Mouse (Mus musculus) neural tube, embryonic 14.5 days (tissue): ENCODE data around the gene Ahnak2. TPM values are rescaled to one million over a fixed set of nuclear protein-coding genes. Genes with fewer than 3 reads are reported as not detected.

ENCODE experiments used
- ATAC-seq: fragments of 200-750 bp; cut with Nextera tagmentation; 2 replicates; pipeline ENCODE4 v1.8.0; 2017; ENCODE audit warnings: low read depth, mild to moderate bottlenecking, moderate TSS enrichment, moderate library complexity
- H3K27ac ChIP-seq: fragments of 300-500 bp; sonication (generic); 2 replicates; pipeline ENCODE4 v1.5.1; 2014; ENCODE audit warnings: low read depth, mild to moderate bottlenecking, control low read depth, low read length, moderate library complexity, mixed read lengths
- H3K27me3 ChIP-seq: fragments of 300-500 bp; sonication (generic); 2 replicates; pipeline ENCODE4 v1.6.1; 2014; ENCODE audit warnings: low read length; ENCODE audit not compliant: control insufficient read depth, insufficient read depth
- H3K36me3 ChIP-seq: fragments of 300-500 bp; sonication (generic); 2 replicates; pipeline ENCODE4 v1.6.1; 2014; ENCODE audit warnings: low read length, mixed read lengths; ENCODE audit not compliant: control insufficient read depth, insufficient read depth
- H3K4me1 ChIP-seq: fragments of 300-500 bp; sonication (generic); 2 replicates; pipeline ENCODE4 v1.6.1; 2014; ENCODE audit warnings: low read length; ENCODE audit not compliant: control insufficient read depth, insufficient read depth
- H3K4me2 ChIP-seq: fragments of 300-500 bp; sonication (generic); 2 replicates; pipeline ENCODE4 v1.6.1; 2014; ENCODE audit warnings: mild to moderate bottlenecking, low read depth, low read length, control low read depth
- H3K4me3 ChIP-seq: fragments of 300-500 bp; sonication (generic); 2 replicates; pipeline ENCODE4 v1.5.1; 2014; ENCODE audit warnings: low read depth, low read length, control low read depth, mixed read lengths
- H3K9ac ChIP-seq: fragments of 300-500 bp; sonication (generic); replicated peaks from 2 replicates; pipeline ENCODE4 v1.6.1; 2014; ENCODE audit warnings: low read depth, mild to moderate bottlenecking, control low read depth, low read length, mixed read lengths
- H3K9me3 ChIP-seq: fragments of 300-500 bp; sonication (generic); 2 replicates; pipeline ENCODE4 v1.6.1; 2016; ENCODE audit warnings: low read length; ENCODE audit not compliant: control insufficient read depth
- WGBS: fragments of 180-500 bp; shearing (Covaris S2); extraction: QIAGEN DNeasy Blood & Tissue Kit; methylation state at CpG from one replicate; pipeline ENCODE4 v1.1.7; 2014; 5-methylcytosine and 5-hydroxymethylcytosine counted together
- polyA plus RNA-seq: library from polyadenylated mRNA; unstranded; fragments of >200 nt; fragmentation: Nextera tagmentation; extraction: Ambion mirVana; gene quantifications from 2 replicates; pipeline ENCODE4 v1.2.1, GENCODE M21; 2014

Gene Ahnak2
- polyA plus RNA-seq, 1 experiment from 2014 or later: 3.1 TPM

GRCm38 (mm10) chr12:112770396-112770795 is 32.1 kb downstream of the Ahnak2 start:
- Histone ChIP-seq H3K4me2 (no peak overlapping the region), H3K4me3 (no peak overlapping the region), H3K4me1 (no peaks in the 10 kb centered on the region), H3K9me3 (peaks cover 2% of the 10 kb centered on the region; the same call in 1 of the 2 replicates), H3K27me3 (no peaks in the 10 kb centered on the region), H3K36me3 (no peaks in the 10 kb centered on the region), H3K9ac (no peak overlapping the region), H3K27ac (no peak overlapping the region)
- no peak for ATAC-seq
- WGBS: 73% methylated on average over 4 of the region's 4 CpGs

GRCm38 (mm10) chr12:112769751-112770150 is 32.7 kb downstream of the Ahnak2 start:
- no peaks in the 10 kb centered on the region for H3K4me1 ChIP-seq
- H3K4me2 ChIP-seq: no peak overlapping the region
- 71% methylated on average over 2 of the region's 2 CpGs for WGBS
- H3K27me3 ChIP-seq: no peaks in the 10 kb centered on the region
- ATAC-seq: no peak
- no peak overlapping the region for H3K27ac ChIP-seq
- no peaks in the 10 kb centered on the region for H3K36me3 ChIP-seq
- H3K9me3 ChIP-seq: no peaks in the 10 kb centered on the region
- no peak overlapping the region for H3K9ac ChIP-seq
- H3K4me3 ChIP-seq: no peak overlapping the region

GRCm38 (mm10) chr12:112769031-112769430 is 33.4 kb downstream of the Ahnak2 start:
- ATAC-seq: no peak
- H3K4me2 ChIP-seq: no peak overlapping the region
- 90% methylated on average over 6 of the region's 6 CpGs for WGBS
- H3K36me3 ChIP-seq: no peaks in the 10 kb centered on the region
- H3K27me3 ChIP-seq: no peaks in the 10 kb centered on the region
- no peaks in the 10 kb centered on the region for H3K9me3 ChIP-seq
- no peak overlapping the region for H3K9ac ChIP-seq
- no peak overlapping the region for H3K4me3 ChIP-seq
- no peak overlapping the region for H3K27ac ChIP-seq
- no peaks in the 10 kb centered on the region for H3K4me1 ChIP-seq

GRCm38 (mm10) chr12:112768166-112768565 is 34.3 kb downstream of the Ahnak2 start:
- Histone ChIP-seq H3K27me3 (no peaks in the 10 kb centered on the region), H3K9ac (no peak overlapping the region), H3K9me3 (no peaks in the 10 kb centered on the region), H3K4me2 (no peak overlapping the region), H3K27ac (no peak overlapping the region), H3K36me3 (no peaks in the 10 kb centered on the region), H3K4me3 (no peak overlapping the region), H3K4me1 (no peaks in the 10 kb centered on the region)
- ATAC-seq: no peak
- WGBS: 94% methylated on average over 8 of the region's 8 CpGs

- 92% methylated on average over 16 of the region's 16 CpGs for WGBS
- Histone ChIP-seq H3K4me3 (no peak overlapping the region), H3K9ac (no peak overlapping the region), H3K36me3 (no peaks in the 10 kb centered on the region), H3K4me2 (no peak overlapping the region), H3K4me1 (no peaks in the 10 kb centered on the region), H3K27ac (no peak overlapping the region), H3K27me3 (no peaks in the 10 kb centered on the region), H3K9me3 (no peaks in the 10 kb centered on the region)
- ATAC-seq: no peak
Observed at GRCm38 (mm10) chr12:112767036-112767890, 35.2 kb downstream of the Ahnak2 start.

- Histone ChIP-seq H3K4me2 (no peak overlapping the region), H3K4me3 (no peak overlapping the region), H3K27ac (no peak overlapping the region), H3K4me1 (no peaks in the 10 kb centered on the region), H3K27me3 (no peaks in the 10 kb centered on the region), H3K9me3 (no peaks in the 10 kb centered on the region), H3K36me3 (no peaks in the 10 kb centered on the region), H3K9ac (no peak overlapping the region)
- ATAC-seq: no peak
- 90% methylated on average over 7 of the region's 7 CpGs for WGBS
Observed at GRCm38 (mm10) chr12:112766586-112766985, 35.9 kb downstream of the Ahnak2 start.

GRCm38 (mm10) chr12:112764991-112765390 is 37.5 kb downstream of the Ahnak2 start:
- Histone ChIP-seq H3K4me1 (no peaks in the 10 kb centered on the region), H3K36me3 (no peaks in the 10 kb centered on the region), H3K4me2 (no peak overlapping the region), H3K27me3 (no peaks in the 10 kb centered on the region), H3K9ac (no peak overlapping the region), H3K4me3 (no peak overlapping the region), H3K27ac (no peak overlapping the region), H3K9me3 (no peaks in the 10 kb centered on the region)
- WGBS: 91% methylated on average over 7 of the region's 7 CpGs
- no peak for ATAC-seq

GRCm38 (mm10) chr12:112764141-112764540 is 38.3 kb downstream of the Ahnak2 start:
- ATAC-seq: no peak
- Histone ChIP-seq H3K27ac (no peak overlapping the region), H3K9ac (no peak overlapping the region), H3K4me3 (no peak overlapping the region), H3K36me3 (no peaks in the 10 kb centered on the region), H3K27me3 (no peaks in the 10 kb centered on the region), H3K4me2 (no peak overlapping the region), H3K9me3 (no peaks in the 10 kb centered on the region), H3K4me1 (no peaks in the 10 kb centered on the region)
- 80% methylated on average over 5 of the region's 5 CpGs for WGBS

- no peak overlapping the region for H3K9ac ChIP-seq
- no peak overlapping the region for H3K27ac ChIP-seq
- WGBS: 82% methylated on average over 4 of the region's 4 CpGs
- H3K4me3 ChIP-seq: no peak overlapping the region
- H3K36me3 ChIP-seq: no peaks in the 10 kb centered on the region
- H3K27me3 ChIP-seq: no peaks in the 10 kb centered on the region
- no peak overlapping the region for H3K4me2 ChIP-seq
- no peaks in the 10 kb centered on the region for H3K9me3 ChIP-seq
- no peaks in the 10 kb centered on the region for H3K4me1 ChIP-seq
- ATAC-seq: no peak
Observed at GRCm38 (mm10) chr12:112763176-112763575, 39.3 kb downstream of the Ahnak2 start.
